Mouse (Mus musculus) ovary, postnatal 14 days (tissue): Measurements from ENCODE around the gene Ccdc169.

Experiments used
- DNase-seq: peaks from one replicate; pipeline ENCODE4 v3.0.0; 2022; ENCODE audit warnings: low spot score

Ccdc169 gene

GRCm38 (mm10) chr3:55137039-55137438, at the start of gene Ccdc169:
Ccdc169 (plus strand) TSS chr3:55137339.
- DNase-seq, result no peak

DNA sequence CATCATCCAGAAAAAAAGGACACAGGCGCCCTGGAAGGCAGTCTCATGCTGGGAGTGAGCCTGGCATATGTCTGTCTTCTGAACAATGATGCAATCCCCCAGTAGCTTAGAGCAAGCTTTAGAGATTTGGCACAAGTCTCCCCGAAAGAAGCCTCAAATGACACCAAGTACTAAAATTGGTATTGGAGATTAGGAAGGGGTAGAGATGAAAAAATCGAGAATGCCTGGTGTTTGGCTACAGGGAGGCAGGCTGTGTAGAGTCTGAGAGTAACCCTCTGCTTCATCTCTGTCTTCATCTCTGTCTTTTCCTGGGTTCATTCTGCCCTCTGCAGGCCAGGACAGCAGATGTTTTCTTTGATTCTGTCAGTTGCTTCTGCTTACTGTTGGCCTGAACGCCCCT, 49.8 kb upstream of the Ccdc169 start:
- no peak for DNase-seq

DNA sequence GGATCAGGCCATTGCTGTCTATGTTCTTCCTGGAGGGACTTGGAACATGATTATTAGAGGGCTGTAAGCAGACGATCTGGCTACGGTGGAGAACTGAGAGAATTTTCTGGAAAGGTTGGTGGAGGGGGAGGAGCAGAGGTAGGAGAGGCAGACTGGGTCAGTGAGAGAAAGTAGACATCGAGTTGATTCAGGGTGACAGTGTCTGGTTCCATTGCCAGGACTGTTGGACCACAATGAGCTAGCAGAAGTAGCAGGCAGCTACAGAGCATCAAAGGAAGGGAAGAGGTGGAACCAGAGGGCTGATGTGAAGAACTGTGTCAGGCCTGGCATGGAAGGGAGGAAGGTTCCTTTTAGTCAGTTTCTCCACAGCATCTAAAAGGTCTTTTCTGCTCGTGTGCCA, 48.8 kb upstream of the Ccdc169 start:
- DNase-seq, result no peak

DNA sequence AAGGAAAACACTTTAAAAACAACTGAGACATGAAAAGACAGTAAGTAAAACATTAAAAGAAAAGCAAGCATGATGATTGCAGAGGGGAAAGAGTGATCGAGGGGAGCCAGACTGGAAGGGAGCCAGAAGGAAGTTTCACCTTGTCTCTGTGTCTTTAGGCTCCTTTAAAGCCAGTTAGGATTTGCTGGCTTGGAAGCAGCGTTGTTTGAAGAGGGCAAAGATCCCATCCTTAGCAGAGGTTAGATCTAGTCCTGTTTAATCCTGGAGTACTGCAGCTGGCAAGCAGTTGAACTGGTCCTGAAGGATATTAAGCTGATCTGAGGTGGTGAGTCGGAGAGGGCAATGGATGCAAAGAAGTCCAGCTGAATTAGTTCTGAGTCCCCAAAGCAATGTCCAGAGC, 48.3 kb upstream of the Ccdc169 start:
- DNase-seq, result no peak

DNA sequence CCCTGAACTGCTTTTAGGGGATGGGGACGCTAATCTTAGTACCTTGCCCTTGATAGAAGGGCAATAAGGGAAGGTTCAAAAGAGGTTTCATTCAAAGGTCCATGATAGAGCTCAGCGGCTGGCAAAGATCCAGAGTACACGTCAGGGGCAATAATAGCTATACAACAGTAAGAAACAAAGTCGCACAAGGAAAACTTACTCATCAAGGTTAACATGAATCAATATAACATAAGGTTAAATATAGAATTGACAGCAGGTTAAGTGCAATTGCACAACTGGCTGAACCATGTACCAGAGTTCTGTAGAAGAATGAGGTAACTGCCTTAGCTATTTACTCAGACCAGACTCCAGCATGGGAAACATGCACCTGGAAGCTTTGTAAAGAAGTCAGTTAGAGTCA, 47.8 kb upstream of the Ccdc169 start:
- no peak for DNase-seq

- DNase-seq, result no peak
These were observed 44.0 kb upstream of the Ccdc169 start for GRCm38 (mm10) chr3:55093161-55093560.

- no peak for DNase-seq
These were observed 41.0 kb upstream of the Ccdc169 start for GRCm38 (mm10) chr3:55095968-55096654.

- no peak for DNase-seq
These were observed 40.5 kb upstream of the Ccdc169 start for GRCm38 (mm10) chr3:55096655-55097005.

- no peak for DNase-seq
These were observed 40.0 kb upstream of the Ccdc169 start for GRCm38 (mm10) chr3:55097186-55097585.

GRCm38 (mm10) chr3:55098014-55098413, 39.1 kb upstream of the Ccdc169 start:
- no peak for DNase-seq

DNA sequence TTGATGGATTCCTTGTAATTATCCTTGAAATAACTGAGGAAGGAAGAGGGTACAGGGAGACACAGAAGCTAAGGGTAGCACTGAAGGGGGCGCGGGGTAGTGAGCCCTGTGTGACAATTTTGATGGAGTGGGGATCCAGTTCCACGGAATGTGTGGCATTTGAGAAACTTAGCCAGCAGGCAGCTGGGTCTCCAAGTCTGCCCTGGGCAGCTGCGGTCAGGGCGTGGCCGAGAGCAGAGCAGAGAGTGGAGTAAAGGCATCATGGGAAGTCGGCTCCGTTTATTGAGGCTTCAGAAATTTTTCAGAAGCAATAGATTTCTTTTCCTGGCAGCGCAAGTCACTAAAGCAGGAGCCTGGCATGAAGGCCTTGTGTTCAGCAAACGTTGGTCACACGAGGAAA, 38.1 kb upstream of the Ccdc169 start:
- DNase-seq, result no peak

- no peak for DNase-seq
These were observed 36.0 kb upstream of the Ccdc169 start for GRCm38 (mm10) chr3:55101092-55101491.

DNA sequence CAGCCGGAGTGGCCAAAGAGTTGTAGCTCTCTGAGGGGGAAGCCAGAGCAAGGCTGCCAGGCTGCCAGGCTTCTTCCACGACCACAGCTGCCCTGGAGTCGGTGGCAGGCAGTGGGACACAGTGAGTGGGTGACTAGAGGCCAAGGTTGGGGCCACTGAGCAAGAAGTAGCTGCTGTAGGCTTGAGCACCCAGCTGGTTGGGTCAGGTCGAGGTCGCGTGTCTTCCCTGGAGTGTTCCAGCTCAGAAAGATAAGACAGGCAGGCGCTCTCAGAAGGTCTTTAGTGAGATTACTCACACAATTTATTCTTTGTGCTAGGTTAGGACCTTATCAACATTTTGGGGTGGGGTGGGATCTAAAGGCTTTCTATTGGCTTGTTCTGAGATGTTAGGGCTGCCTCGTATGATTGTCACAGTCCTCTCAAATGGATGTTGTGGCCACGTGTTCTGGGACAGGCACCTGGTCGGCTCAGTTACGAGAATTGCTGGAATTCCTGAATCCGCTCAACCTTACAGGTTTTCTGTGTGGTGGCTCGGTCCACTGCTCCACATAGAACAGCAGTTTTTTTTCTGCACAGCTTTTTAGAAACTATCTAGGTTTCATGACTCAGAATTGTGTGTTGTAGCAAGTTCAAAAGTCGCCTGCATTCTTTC, 31.6 kb upstream of the Ccdc169 start:
- no peak for DNase-seq

- no peak for DNase-seq
These were observed 31.1 kb upstream of the Ccdc169 start for GRCm38 (mm10) chr3:55106051-55106450.

- DNase-seq, result no peak
These were observed 28.0 kb upstream of the Ccdc169 start for GRCm38 (mm10) chr3:55109097-55109496.

DNA sequence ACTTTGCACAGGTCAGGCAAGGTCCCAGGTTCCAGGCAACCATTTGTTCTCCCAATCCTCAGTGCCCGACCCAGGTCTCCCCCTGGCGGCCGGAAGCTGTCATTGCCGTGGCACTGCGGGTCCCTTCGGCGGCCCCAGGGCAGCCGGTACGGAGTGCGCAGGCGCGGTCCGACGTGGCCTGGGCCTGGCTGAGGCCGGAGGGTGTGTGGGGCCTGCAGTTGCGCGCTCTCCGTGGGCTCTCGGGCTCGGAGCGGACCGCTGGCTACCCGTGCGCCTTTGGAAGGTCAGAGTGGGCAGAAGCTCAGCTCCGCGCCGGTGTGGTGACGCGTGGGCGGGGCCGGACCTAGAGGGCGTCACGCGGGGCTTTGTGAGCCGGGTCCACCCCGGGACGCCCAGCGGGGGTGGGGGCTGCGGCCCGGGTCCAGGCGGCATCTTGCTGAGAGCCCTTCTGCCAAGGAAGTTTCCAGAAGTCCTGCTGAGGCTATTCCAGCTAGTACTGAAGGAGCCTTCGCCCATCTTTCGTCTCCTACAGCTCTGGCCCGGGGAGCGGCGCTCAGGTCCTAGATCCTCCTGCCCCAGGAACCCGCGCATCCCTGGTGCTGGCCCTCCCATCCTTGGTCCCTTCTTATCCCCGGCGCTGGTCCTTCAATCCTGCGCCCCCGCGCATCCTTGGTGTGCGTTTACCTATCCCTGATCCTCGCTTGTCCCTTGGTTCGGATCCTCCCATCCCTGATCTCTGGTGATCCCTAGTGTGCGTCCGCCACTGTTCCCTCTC, 25.0 kb upstream of the Ccdc169 start, which contains the start of gene Spg20:
Gene Spg20 (plus strand): TSS at position 174 of the 775 bp plus-strand sequence.
- DNase-seq, result peak; percentile 99

DNA sequence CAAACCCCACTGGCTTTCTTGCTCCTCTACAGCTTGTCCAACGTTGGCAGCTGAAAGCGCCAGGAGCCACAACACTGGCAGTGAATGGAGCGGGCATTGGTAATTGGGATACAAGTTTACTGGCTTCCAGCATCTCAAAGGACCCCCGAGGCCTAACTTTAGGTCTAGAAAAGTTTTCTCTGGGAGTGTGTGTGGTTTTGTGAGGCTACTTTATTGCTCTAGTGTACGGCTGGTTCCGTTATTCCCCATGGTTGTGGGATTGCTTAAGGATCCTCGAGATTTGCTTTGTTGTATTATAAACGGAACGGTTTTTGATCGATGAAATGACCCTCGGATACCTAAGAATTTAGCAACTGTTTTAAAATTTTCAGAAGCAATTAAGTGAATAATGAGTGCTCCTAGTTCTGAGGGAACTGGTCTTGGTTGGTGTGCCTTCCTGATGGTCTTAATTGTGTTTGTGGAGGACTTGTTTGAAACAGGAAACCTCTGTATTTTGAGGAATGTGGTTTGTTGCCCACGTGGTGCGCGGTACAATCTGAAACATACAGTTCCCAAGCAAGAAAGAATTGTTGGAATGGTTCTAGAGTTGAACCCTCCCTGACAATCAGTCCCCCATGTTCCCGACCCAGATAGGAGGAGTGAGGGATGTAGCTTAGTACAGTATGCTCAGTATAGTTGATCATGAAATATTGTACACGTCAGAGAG, 24.3 kb upstream of the Ccdc169 start:
- no peak for DNase-seq

DNA sequence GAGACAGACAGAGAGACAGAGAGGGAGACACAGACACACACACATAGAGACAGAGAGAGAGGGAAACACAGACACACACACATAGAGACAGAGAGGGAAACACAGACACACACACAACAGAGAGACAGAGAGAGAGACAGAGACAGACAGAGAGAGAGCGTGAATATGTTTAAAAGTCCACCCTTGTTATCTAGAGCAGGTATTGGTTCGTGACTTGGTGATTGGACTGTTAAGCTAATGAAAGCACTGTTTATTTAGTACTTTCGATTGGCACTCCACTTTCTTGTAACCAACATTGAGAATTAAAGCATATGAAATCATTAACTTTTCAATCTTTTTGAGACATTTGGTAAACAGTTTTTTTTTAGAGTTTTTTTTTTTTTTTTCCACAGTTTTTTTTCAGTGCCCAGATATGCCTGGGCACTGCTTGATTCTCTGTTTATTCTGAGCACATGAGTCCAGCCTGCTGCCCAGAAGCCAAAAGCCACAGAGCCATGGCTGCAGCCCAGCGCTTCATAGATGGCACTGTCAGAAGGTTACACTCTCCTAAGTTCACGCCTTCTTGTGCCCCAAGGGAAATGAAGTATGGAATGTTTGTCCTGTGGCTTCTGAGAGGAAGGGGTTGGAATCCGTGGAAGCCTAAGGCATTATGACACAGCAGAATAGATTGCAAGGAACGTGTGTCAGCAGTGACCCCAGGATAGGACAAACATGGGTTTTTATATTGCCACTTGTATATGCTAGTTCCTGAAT, 22.6 kb upstream of the Ccdc169 start:
- no peak for DNase-seq

GRCm38 (mm10) chr3:55115071-55115470, 22.1 kb upstream of the Ccdc169 start:
- DNase-seq, result no peak

- DNase-seq, result no peak
These were observed 21.1 kb upstream of the Ccdc169 start for GRCm38 (mm10) chr3:55115989-55116388.

DNA sequence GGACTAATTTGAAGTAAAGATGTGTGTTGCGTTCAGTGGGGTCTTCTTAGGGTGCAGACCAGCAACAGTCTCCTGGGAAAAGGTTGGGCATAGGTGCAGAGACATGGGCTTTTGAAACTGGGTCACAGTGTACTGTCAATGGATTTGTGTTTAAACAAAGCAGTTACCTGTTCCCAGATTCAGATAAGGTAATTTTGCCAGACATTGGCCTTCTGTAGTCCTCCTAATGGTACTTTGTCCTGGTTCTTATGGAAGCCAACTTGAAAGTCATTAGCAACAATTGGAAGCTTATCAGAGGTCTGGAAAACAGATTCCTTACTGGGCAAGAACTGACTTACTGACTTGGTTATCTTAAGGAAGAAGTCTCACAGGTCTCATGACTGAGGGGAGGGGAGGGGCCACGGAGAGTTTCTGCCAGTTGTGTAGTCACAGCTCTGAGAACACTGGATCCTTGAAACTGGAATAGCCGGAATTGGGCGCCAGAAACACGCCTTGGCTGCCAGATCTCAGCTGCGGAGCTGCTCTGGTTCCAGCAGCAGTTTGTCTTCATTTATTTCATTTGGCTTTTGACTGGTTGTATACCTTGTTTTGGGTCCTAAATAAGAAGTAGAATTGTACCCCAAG, 17.8 kb upstream of the Ccdc169 start:
- DNase-seq, result peak; percentile 27
